Mouse (Mus musculus) neural tube, embryonic 10.5 days (tissue): Measurements from ENCODE around the gene Fgb.

Experiments
- DNase-seq: peaks from one replicate; pipeline ENCODE4 v3.0.0-alpha.2; 2017; ENCODE audit warnings: low spot score; ENCODE audit errors: extremely low spot score

Fgb gene

DNA sequence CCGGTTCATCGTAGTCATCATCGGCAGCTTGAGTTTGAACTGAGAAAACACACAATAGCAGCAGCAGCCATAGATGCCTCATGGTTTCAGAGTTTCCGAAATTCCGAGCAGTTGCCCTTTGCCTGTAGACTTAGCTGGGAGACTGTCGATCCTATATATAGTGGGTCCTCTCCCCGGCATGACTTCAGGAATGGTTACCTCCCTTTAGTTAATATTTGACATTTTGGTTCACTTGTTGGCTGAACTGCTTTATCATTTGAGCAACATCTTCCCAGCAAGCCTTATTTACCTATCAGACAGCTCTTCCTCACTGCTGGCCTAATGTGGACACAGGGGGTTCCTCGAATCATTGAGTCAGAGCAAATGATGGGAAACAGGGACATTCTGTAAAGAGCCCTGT is at the start of gene Fgb:
Gene Fgb, minus strand, starts transcription at position 184 of the 400 bp plus-strand sequence.
- no peak for DNase-seq

DNA sequence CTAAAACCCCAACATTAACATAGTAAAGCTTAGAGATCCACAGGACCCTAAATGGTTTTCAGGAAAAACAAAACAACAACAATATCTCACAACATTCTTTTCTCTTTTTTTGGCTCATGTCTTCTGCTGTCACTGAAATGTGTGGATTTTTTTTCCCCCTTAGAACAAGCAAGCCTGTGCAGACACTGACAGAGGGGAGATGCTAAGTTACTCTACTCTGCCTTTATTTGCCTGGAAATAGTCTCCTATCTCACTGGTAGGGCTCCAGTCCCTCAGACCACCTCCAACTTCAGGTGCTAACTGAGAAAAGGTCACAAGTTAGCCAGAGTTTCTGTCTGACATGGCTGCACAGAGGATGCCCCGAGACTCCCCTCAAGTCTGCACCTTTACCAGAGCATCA is 49.5 kb upstream of the Fgb start:
- DNase-seq, result no peak

DNA sequence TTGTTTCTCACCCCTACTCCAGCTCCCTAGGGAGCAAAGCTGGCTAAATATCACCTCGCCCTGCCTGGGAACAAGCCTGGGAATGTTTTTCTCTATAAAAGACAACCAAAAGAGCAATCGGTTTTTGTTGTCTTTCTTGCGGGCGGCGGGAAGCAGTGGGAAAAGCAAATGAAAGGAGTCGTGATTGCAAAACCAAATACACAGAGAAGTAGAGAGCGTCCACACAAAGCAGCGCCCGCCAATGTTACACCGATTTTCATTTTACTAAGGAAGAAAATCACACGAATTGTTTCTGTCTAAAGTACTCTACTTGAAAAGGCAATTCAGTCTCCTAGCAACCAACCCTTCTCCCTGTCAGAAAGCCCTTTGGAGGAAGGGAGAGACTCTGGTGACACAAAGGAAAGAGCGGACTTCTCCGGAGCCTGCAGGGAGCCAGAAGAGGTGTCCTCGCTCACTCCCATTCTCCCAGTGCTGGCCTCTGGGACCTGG is 48.9 kb upstream of the Fgb start:
- DNase-seq, result peak; percentile 55

DNA sequence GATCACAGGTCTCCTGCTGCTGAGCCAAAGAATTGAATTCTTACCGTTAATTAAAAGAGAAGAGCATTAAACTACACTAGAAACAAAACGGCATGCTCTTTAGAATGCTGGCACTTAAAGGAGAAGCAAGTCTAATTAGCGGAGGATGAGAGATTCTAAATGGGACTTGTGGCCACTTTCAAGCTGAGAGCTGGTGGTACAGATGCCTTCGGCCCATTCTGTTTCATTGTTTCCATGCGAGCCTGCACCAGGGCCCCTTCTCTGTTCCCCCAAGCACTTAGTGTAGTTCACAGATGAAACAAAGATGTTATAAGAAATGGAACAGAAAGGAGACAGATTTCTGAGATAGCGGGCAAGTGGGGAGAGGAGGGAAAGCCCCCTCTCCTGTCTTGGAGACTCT is 47.9 kb upstream of the Fgb start:
- peak; percentile 19 for DNase-seq

DNA sequence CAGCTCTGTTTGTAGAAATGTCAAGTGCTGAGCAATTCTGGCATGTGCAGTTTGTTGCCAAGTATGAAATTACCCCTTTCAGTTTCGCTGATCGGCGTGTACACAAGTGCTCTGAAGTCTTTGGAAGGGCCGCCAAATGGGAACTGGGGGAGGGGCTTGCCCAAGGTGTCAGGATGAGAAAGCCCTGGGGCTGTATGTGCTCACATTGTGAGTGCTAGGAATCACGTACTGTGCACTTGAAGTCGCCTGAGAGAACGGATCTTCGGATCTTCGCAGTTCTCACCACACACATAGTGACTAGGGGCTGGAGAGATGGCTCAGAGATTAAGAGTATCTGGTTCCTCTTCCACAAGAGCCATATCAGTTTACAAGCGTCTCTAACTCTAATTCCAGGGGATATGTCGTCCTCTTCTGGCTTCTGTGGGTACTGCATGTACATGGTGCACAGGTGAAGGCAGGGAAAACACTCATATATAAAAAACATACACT is 30.9 kb upstream of the Fgb start:
- peak; percentile 74 for DNase-seq

DNA sequence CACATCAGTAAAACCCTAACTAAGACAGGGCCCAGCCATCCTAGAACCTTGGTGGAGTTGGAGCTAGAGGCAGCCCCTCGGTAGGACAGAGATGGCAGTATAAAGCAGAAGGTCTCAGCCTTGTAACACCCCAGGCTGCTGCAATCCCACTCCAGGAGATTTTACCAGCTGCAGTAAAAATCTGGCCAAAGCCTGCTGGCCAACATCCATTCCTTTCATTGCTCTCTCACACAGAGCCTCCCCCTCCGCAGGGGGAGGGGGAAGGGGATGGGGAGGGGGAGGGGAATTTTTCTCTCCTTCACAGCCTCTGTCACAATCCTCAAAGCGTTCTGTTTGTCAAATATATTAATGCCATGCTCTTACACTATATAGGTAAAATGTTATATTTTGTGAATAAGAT is 26.9 kb upstream of the Fgb start:
- no peak for DNase-seq

DNA sequence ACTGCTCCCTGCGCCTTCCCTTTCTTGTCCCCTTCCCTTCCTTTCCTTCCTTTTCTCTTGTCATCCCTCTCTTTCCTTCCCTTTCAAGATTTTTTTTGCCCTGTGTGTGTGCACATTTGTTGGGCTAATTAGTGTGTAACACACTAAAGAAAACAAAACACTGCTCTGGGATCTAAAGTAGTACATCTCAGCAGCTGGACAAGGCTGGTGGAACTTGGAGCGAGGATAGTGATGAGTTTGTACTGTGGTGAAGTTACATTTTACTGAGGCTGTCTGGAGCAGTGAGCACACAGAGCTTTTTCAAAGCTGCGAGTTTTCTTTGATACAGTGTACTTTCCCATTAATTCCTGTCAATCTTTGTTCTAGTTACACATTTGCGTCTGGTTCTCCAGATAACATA is 20.6 kb upstream of the Fgb start:
- DNase-seq, result no peak

DNA sequence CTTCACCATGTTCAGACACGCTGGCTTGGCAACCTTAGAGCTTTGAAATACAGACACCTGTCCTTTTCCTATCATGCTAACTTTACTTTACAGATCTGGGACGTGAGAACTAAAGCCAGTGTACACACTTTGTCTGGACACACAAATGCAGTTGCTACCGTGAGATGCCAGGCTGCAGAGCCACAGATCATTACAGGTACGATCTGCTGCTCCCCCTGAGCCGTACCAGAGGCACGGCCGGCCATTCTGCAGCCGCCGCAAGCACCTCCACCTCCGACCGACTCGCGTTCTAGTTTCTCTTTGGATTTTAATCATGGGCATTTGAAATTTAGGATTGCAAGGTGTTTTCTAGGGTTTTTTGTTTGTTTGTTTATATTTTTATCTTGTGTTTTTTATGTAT is 19.2 kb upstream of the Fgb start:
- no peak for DNase-seq

DNA sequence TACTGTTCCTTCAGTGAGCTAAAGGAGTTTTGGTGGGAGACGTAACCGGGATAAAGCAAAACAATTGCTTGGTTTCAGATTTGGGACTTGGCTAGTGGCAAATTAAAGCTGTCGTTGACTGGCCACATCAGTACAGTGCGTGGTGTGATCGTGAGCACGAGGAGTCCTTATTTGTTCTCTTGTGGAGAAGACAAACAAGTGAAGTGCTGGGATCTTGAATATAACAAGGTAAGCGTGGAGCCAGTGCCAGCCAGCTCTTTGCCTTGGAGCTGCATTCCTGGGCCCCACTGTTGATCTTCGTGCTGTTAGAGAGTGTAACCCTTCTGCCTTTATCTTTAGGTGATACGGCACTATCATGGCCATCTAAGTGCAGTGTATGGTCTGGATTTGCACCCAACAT is 18.3 kb upstream of the Fgb start:
- no peak for DNase-seq

DNA sequence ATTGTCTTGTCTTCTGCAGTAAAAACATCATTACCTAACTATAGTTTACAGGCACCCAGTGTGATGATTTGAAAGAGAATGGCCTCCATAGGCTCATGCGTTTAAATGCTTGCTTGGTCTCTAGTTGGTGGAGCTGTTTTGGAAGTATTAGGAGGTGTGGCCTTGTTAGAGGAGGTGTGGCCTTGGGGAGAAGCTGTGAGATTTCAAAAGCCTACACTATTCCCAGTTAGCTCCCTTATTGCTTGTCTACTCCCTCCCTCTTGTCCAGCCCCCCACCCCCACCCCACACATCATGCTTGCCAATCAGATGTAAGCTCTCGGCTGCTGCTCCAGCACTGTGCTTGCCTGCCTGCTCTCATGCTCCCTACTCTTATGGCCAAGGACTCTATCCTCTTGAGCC is 7.4 kb upstream of the Fgb start:
- no peak for DNase-seq

DNA sequence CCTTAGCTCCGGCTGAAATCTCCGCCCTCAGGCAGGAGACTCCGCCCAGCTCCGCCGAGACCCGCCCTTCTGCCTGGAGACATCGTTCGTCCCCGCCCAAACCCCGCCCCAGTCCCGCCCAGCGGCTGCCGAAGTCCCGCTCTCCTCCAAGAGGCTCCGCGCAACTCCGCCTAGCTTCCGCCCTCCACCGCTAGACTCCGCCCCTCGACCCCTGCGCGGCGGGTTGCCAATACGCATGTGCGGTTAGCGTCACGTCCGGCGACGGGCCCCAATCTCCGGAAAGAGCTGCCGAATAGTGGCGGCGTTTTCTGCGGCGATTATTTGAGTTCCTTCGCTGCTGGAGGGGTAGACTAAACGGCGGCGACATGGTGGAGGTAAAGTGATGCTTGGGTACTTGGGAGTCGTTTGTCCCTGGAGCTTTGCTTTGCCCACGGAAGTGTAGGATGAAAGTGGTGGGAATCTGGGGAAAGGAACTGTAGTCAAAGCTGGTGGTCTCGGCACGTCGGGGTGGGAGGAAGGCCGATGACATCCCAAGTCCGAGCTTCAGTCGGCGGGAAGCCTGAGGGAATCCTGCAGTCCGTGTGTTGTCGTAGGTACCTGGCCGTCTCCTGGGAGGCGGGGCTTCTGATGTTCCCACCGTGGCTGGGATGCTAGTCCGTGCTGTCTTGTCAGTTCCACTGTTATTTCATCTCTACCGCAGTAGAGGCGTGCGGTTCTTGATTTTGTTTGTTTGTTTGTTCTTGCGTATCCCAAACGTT is 5.8 kb upstream of the Fgb start, which contains the start of gene Plrg1:
Gene Plrg1, plus strand, starts transcription at position 242 of the 758 bp plus-strand sequence.
- DNase-seq, result peak; percentile 99

DNA sequence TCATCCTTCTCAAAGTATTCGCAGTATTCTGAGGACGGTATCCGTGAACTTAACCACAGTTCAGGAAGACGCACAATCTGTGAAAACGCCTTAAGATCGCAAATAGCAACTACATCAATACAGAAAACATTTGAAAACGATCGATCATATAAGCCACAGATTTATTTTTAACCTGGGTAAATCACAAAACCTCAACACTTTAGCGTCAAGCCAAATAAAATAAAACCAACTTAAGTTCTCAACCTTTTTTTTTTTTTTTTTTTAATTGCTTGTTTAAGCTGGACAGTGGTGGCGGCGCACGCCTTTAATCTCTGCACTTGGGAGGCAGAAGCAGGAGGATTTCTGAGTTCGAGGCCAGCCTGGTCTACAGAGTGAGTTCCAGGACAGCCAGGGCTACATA is 5.1 kb upstream of the Fgb start:
- no peak for DNase-seq

DNA sequence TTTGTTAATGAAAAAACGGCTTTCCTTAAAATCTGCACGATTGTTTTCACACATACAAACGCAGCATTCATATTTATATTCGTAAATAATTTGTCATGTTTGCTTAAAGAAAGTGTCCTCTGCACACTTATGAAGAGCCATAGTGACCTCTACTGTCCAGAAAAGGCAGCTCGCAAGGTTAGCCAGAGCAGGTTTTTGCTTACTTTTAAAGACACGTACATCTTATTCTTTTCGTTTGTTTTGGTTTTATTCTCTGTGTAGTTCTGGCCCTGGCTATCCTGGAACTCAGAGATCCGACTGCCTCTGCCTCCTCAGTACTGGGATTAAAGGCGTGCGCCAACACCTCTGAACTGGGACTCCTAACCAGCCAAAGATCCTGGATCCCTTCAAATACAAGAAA is 4.1 kb upstream of the Fgb start:
- DNase-seq, result no peak

DNA sequence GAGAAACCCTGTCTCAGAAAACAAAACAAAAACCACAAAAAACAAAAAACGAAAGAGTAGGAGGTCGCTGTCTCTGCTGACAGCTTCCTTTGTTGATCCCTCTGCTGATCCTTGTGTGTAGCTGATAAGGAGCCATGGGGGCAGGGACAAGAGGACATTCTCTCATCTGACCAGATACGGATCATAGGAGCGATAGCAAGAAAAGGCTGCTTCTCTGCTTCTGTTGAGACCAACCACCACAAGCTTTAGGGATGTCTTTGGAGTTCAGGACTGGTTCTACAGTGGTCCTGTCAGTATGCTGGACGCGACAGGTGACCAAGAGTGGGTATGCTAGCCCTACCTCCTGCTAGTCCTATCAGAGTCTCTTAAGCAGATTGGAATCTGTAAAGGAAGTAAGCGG is 3.5 kb upstream of the Fgb start:
- DNase-seq, result no peak

DNA sequence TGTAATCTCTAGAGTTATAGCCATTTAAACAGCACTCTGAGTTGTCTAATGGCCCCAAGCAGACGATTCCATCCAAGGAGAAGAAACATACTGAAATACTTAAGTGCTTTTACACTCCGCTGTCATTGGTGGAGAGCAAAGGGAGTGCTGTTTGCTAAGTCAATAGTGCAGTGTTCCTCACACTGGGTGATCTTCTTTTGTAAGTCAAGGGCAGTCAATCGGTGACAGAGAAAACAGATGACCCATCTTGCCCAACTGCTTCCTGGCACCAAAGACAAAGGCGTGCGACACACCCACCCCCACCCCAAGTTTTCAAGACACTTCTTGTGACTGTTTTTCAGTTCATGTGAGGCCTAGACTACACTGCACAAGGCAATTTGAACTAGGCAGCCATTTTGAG is 2.4 kb upstream of the Fgb start:
- DNase-seq, result no peak

DNA sequence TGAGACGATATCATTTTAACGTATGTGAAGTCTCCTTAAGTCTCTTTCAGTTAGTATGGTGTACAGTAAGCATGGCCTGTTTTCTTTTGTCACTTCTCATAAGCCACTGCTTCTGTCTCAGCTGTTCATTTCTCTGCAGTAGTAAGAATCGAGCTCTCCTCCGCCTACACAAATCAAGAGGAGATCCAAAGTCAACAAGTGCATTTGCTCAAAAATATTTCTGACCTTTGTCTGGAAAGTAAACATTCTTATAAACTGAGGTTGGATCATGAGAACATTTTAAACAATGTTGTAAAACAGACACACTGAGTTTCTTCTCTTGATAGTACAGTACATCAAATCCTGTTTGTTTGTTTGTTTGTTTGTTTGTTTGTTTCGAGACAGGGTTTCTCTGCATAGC is 998 bp upstream of the Fgb start:
- DNase-seq, result no peak

DNA sequence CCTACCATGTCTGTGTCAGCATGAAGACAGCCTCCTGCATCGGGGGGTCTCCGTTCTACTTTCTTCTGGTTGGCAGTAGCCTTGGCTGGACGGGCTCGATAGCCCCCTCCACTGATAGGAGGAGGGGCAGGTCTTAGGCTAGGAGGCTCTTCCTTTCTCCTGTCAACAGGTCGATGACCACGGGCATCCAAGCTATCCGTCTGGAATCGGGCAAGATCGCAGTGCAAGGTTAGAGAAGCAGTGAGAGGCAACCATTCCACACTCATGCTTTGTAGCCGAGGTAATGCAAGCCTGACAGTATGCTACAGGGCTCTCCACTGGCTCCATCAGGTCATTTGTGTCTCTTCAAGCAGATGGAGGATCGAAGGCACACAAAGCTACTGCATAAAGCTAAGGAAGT is 3.0 kb downstream of the Fgb start:
- DNase-seq, result no peak

DNA sequence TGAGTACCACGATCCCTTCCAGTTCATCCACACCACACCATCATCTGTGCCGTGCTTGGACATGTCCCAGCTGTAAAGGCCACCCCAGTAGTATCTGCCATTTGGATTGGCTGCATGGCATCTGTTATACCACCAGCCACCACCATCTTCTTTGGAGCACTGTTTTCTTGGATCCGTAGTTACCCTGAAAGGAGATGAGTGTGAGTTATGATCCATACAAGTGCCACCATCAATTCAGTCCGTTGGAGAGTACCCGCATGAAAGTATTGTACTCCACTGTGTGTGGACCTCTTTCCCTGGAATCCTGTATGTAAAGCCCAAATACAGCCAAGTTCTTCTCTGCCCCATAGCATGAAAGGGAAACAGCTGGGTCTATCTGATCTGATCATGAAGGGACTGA is 7.2 kb downstream of the Fgb start:
- DNase-seq, result no peak

DNA sequence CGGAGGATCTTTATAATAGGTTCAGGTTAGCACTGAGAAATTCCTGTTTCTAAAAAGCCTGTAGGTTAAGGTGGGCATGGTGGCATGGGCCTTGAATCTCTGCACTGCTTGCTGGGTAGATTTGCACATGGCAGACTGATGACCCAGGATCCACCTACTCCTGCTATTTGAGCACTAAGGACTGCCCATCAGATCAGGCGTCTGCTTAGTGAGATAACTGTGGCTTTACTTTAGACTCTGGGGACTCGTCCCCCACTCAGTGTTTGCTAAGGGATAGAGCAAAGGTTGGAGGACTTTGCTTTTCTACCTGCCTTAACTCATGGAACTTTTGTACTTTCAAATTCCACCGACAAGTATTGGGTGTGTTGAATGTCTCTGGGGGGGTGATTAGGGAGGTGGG is 10.0 kb downstream of the Fgb start:
- no peak for DNase-seq

DNA sequence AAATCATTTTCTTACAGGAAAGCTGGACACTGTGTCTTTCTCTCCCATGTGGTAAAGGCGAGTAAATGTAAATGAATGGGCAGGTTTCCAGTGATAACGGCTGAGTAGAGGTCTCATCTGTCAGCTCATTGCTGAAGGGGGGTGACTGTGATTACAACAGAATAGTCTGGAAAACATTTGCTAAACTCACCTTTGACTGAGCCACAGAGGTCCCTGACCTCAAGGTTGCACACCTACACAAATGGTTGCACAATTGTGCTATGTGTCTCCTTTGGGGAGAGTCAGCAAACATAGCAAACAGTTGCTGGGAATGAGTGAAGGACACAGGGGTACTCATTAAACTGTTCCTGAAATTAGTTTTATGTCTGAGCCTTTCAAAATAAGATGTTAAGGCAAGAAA is 10.8 kb downstream of the Fgb start:
- no peak for DNase-seq

DNA sequence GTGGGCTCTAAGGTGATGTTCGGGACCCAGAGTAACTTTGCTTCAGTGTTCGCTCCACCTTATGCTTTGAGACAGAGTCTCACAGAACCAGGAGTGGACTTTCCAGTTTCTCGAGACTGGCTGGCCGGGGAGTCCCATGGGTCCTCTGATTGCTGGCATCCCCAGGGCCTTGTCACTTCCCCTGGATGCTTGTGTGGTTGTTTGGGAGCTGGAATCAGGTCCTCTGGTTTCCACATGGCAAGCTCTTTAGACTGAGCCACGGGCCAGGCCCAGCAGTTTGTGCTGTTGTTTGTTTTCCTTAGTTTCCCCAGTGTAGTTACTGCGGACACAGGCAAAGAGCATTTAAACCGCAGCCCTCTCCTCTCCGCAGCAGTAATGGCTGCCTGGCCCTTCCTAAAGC is 15.9 kb downstream of the Fgb start:
- DNase-seq, result no peak

DNA sequence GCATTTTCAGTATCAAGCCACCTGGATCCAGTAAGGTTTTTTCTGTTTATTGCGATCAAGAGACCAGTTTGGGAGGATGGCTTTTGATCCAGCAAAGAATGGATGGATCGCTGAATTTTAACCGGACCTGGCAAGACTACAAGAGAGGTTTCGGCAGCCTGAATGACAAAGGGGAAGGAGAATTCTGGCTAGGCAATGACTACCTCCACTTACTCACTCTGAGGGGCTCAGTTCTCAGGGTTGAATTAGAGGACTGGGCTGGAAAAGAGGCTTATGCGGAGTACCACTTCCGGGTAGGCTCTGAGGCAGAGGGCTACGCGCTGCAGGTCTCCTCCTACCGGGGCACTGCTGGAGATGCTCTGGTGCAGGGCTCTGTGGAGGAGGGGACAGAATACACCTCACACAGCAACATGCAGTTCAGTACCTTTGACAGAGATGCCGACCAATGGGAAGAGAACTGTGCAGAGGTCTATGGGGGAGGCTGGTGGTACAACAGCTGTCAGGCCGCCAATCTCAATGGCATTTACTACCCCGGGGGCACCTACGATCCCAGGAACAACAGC is 16.8 kb downstream of the Fgb start:
- no peak for DNase-seq

DNA sequence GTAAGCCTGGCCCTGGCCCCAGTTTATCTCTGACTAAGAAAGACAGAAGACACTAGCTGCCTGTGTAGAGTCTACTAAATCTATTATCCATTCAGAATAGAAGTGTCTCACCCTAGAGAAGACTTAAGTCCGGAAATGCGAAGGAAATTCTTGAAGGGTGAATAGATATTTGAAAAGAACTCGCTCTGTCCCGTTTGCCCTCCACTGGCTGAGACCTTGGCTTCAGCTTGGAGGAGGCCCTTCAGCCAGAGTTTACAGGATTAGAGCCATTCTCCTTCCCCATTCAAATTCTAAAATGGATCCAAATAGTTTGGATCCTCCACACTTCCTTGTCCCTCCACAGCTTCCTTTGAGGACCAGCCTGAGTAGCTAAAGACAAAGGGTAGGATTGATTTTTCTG is 19.3 kb downstream of the Fgb start:
- DNase-seq, result no peak
